Mouse (Mus musculus) liver, embryonic 11.5 days (tissue): Measurements from ENCODE around the gene Tmem135. TPM values are rescaled to one million over a fixed set of nuclear protein-coding genes. Genes with fewer than 3 reads are reported as not detected.
A peak's percentile ranks its signal among the peaks of the same experiment; 100 is the strongest.

Source experiments
- ATAC-seq: fragments of 200-750 bp; cut with Nextera tagmentation; replicated peaks from 2 replicates; pipeline ENCODE4 v1.8.0; 2017; ENCODE audit warnings: moderate number of reproducible peaks, mild to moderate bottlenecking, moderate TSS enrichment, moderate library complexity; ENCODE audit not compliant: low FRiP score
- DNase-seq: peaks from one replicate; pipeline ENCODE4 v3.0.0-alpha.2; 2017; ENCODE audit warnings: low spot score
- H3K27ac ChIP-seq: fragments of 300-500 bp; sonication (generic); 2 replicates; pipeline ENCODE4 v1.5.1; 2014; ENCODE audit warnings: mild to moderate bottlenecking, low read depth, low read length, control low read depth
- H3K27me3 ChIP-seq: fragments of 300-500 bp; sonication (generic); replicated peaks from 2 replicates; pipeline ENCODE4 v1.6.1; 2014; ENCODE audit warnings: low read length, mixed read lengths; ENCODE audit not compliant: control insufficient read depth, insufficient read depth
- H3K36me3 ChIP-seq: fragments of 300-500 bp; sonication (generic); 2 replicates; pipeline ENCODE4 v1.6.1; 2014; ENCODE audit warnings: mild to moderate bottlenecking, low read length, moderate library complexity, mixed read lengths; ENCODE audit not compliant: control insufficient read depth, insufficient read depth
- H3K4me1 ChIP-seq: fragments of 300-500 bp; sonication (generic); replicated peaks from 2 replicates; pipeline ENCODE4 v1.6.1; 2014; ENCODE audit warnings: low read length, mixed read lengths; ENCODE audit not compliant: control insufficient read depth, insufficient read depth
- H3K4me2 ChIP-seq: fragments of 300-500 bp; sonication (generic); 2 replicates; pipeline ENCODE4 v1.6.1; 2014; ENCODE audit warnings: mild to moderate bottlenecking, control low read depth, moderate library complexity
- H3K4me3 ChIP-seq: fragments of 300-500 bp; sonication (generic); 2 replicates; pipeline ENCODE4 v1.5.1; 2014; ENCODE audit warnings: low read depth, low read length, control low read depth
- H3K9ac ChIP-seq: fragments of 300-500 bp; sonication (generic); 2 replicates; pipeline ENCODE4 v1.6.1; 2014; ENCODE audit warnings: low read depth, low read length, control low read depth
- H3K9me3 ChIP-seq: fragments of 300-500 bp; sonication (generic); 2 replicates; pipeline ENCODE4 v1.6.1; 2016; ENCODE audit warnings: low read length, inconsistent platforms, mixed read lengths; ENCODE audit not compliant: control insufficient read depth
- WGBS: fragments of 180-500 bp; shearing (Covaris S2); extraction: QIAGEN DNeasy Blood & Tissue Kit; methylation state at CpG from one replicate; pipeline ENCODE4 v1.1.7; 2014; 5-methylcytosine and 5-hydroxymethylcytosine counted together
- polyA plus RNA-seq: library from polyadenylated mRNA; unstranded; fragments of >200 nt; fragmentation: Nextera tagmentation; extraction: Ambion mirVana; gene quantifications from 2 replicates; pipeline ENCODE4 v1.2.1, GENCODE M21; 2014

Gene Tmem135
- polyA plus RNA-seq, 1 experiment from 2014 or later: 28.9 TPM

DNA sequence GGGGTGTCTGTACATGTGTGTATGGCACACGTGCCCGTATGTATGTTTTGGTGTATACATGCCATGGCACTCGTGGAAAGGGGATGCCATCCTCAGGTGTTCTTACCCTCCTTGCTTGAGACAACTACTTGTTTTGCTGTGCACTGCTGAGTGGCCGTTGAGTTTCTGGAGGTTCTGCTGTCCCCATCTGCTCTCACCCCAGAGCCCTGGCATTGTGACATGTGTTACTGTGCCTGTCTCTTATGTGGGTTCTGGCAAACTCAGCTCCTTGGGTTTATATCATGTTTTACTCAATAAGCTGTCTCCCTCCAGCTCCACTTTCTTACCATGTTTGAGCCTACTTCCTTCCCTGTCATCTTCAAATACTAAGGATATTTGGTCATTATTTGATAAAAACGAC lies 40.0 kb downstream of the Tmem135 start:
- Histone ChIP-seq H3K36me3 (no peaks in the 10 kb centered on the region), H3K4me1 (peaks cover 13% of the 10 kb centered on the region), H3K9ac (no peak overlapping the region), H3K4me3 (no peak overlapping the region), H3K4me2 (no peak overlapping the region), H3K27ac (no peak overlapping the region), H3K27me3 (no peaks in the 10 kb centered on the region), H3K9me3 (no peaks in the 10 kb centered on the region)
- no peak for ATAC-seq
- no peak for DNase-seq
- 76% methylated on average over 5 of the region's 5 CpGs for WGBS

DNA sequence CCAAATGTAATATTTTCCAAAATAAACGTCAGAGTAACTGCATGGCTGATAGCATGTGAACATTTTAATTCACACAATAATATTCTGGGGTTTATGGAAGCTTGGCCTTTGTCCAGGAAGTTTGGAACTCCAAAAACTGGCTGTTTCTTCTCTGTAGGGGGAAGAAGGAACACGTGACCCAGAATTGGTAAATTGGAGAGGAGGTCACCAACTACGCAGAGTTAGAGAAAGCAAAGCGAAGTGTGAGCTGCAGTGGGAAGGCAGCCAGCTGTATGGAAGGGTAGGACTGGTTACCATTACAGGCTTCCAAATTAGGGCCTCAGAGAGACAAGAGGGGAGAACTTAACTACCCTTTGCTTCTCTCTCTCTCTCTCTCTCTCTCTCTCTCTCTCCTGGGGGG lies 47.7 kb downstream of the Tmem135 start:
- no peaks in the 10 kb centered on the region for H3K9me3 ChIP-seq
- 75% methylated on average over 4 of the region's 4 CpGs for WGBS
- no peak overlapping the region for H3K9ac ChIP-seq
- H3K36me3 ChIP-seq: no peaks in the 10 kb centered on the region
- no peak overlapping the region for H3K4me3 ChIP-seq
- H3K27me3 ChIP-seq: no peaks in the 10 kb centered on the region
- no peak overlapping the region for H3K4me2 ChIP-seq
- H3K4me1 ChIP-seq: no peaks in the 10 kb centered on the region
- ATAC-seq (no peak), DNase-seq (no peak)
- no peak overlapping the region for H3K27ac ChIP-seq

DNA sequence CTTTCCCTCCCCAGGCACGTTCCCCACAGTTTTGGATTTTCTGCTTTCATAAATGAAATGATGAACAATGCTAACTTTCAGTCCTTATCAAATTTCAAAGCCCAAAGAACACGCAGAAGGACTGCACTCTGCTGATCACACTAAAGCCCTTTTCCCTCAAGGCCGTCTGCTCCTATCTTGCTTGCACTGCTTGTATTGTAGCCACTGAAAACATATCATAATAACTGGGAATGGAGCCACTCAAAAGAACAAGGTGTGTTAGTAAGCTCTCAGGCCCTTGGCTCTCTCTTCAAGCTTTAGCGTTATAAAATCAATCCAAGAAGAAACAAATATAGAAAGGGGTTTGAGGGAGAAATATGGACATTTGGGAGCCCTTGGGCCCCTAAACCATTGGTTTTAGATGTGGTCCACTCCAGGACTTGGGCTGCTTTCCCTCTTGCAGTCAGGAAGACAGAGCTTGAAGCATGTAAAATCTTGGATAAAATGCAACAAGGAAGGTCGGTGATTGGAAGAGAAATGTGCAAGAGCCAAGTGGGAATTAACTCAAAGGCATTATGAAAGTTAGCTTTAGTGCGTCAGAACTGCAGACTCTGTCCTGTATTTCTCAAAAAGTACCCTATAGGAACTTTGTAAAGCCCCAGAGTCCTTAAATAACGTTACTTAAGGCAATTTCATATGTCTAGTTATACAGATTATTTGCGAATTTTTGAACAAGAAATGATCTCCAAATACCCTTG lies 48.3 kb downstream of the Tmem135 start:
- H3K4me1 ChIP-seq: no peaks in the 10 kb centered on the region
- H3K9me3 ChIP-seq: no peaks in the 10 kb centered on the region
- no peak overlapping the region for H3K27ac ChIP-seq
- WGBS: 72% methylated on average over 8 of the region's 8 CpGs
- H3K4me2 ChIP-seq: no peak overlapping the region
- H3K9ac ChIP-seq: no peak overlapping the region
- H3K27me3 ChIP-seq: no peaks in the 10 kb centered on the region
- ATAC-seq (no peak), DNase-seq (no peak)
- no peak overlapping the region for H3K4me3 ChIP-seq
- H3K36me3 ChIP-seq: no peaks in the 10 kb centered on the region

GRCm38 (mm10) chr7:89342021-89342420 lies 62.0 kb downstream of the Tmem135 start:
- H3K36me3 ChIP-seq: no peaks in the 10 kb centered on the region
- H3K9me3 ChIP-seq: no peaks in the 10 kb centered on the region
- H3K9ac ChIP-seq: no peak overlapping the region
- H3K4me3 ChIP-seq: no peak overlapping the region
- ATAC-seq: no peak
- H3K27me3 ChIP-seq: no peaks in the 10 kb centered on the region
- DNase-seq: no peak
- peaks cover 9% of the 10 kb centered on the region for H3K4me1 ChIP-seq
- no peak overlapping the region for H3K4me2 ChIP-seq
- H3K27ac ChIP-seq: no peak overlapping the region

DNA sequence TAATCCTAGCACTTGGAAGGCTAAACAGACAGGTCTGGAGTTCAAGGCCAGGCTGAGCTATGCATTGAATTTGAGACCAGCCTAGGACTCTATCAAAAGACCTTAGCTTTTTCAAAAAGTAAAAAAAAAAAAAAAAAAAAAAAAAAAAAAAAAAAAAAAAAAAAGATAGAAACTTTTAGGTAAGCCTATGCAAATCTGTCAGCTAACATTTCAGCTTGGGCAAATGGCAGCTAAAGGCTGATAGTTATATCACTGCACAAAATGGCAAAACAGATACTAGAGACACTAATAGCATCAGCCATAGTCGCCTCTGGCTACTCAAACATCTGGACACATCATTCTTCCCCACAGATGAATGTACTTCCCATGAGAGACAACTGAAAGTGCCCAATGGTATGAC lies 64.2 kb downstream of the Tmem135 start:
- Histone ChIP-seq H3K27ac (no peak overlapping the region), H3K9ac (no peak overlapping the region), H3K36me3 (no peaks in the 10 kb centered on the region), H3K4me2 (no peak overlapping the region), H3K9me3 (no peaks in the 10 kb centered on the region), H3K4me3 (no peak overlapping the region), H3K4me1 (peaks cover 12% of the 10 kb centered on the region), H3K27me3 (no peaks in the 10 kb centered on the region)
- no peak for ATAC-seq
- no peak for DNase-seq
- WGBS: 83% methylated on average over 1 of the region's 1 CpGs

- H3K9me3 ChIP-seq: no peaks in the 10 kb centered on the region
- peak overlapping the region; percentile 94 for H3K4me3 ChIP-seq
- peak overlapping the region; percentile 86 for H3K4me2 ChIP-seq
- H3K27me3 ChIP-seq: no peaks in the 10 kb centered on the region
- peak overlapping the region; percentile 50; the same call in 1 of the 2 replicates for H3K27ac ChIP-seq
- peak overlapping the region; percentile 89 for H3K9ac ChIP-seq
- DNase-seq: no peak
- peak; percentile 84 for ATAC-seq
- peaks cover 12% of the 10 kb centered on the region for H3K4me1 ChIP-seq
- H3K36me3 ChIP-seq: no peaks in the 10 kb centered on the region
Observed at GRCm38 (mm10) chr7:89339142-89339435, 64.9 kb downstream of the Tmem135 start.

GRCm38 (mm10) chr7:89338350-89339141 lies 65.5 kb downstream of the Tmem135 start:
- WGBS: under 1% methylated on average over 55 of the region's 57 CpGs
- ATAC-seq: peak; percentile 93
- peak overlapping the region; percentile 66; the same call in 1 of the 2 replicates for H3K27ac ChIP-seq

DNA sequence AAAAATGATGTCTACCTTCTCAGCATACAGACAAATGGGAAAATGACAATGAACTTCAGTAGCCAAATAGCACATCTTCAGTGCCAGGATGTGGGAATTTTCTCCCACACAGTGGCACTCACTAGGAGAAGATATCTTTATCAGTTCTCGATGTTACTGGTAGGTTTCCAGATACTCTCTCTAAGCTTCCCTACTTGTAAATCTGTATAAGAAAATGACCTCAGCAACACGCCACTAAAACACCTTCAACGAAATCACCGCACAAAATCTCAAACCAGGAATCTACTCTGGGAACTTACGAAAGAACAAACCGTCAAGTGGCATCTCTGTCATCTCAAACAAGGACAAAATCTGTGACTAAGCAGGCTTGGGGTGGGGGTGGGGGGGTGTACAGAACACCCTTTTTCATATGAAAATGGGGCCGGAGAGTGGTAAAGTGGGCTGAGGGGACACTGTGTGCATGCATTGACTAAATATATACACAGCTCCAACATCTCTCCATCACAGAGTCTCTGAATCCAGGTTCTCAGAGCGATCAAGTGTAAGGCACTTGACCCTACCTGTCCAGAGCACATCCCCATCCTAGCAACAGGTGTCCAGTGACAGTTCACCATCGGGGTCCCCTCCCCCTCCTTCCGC lies 66.2 kb downstream of the Tmem135 start:
- ATAC-seq: no peak; the same call in 1 of the 2 replicates
- H3K9ac ChIP-seq: peak overlapping the region; percentile 89
- H3K9me3 ChIP-seq: no peaks in the 10 kb centered on the region
- H3K4me1 ChIP-seq: peaks cover 12% of the 10 kb centered on the region
- no peaks in the 10 kb centered on the region for H3K36me3 ChIP-seq
- WGBS: 37% methylated on average over 10 of the region's 10 CpGs
- H3K4me2 ChIP-seq: peak overlapping the region; percentile 86
- 0 out of 2 replicates have a peak overlapping the region, but pooled peaks have one; percentile 66 for H3K27ac ChIP-seq
- H3K4me3 ChIP-seq: peak overlapping the region; percentile 94
- no peak for DNase-seq
- no peaks in the 10 kb centered on the region for H3K27me3 ChIP-seq

More at GRCm38 (mm10) chr7:89338350-89339141, 65.5 kb downstream of the Tmem135 start:
- H3K9ac ChIP-seq: peak overlapping the region; percentile 89
- peak; percentile 92 for DNase-seq
- no peaks in the 10 kb centered on the region for H3K27me3 ChIP-seq
- no peaks in the 10 kb centered on the region for H3K36me3 ChIP-seq
- no peaks in the 10 kb centered on the region for H3K9me3 ChIP-seq
- H3K4me3 ChIP-seq: peak overlapping the region; percentile 94
- peak overlapping the region; percentile 86 for H3K4me2 ChIP-seq
- H3K4me1 ChIP-seq: peaks cover 12% of the 10 kb centered on the region
